Mouse (Mus musculus): ENCODE data around the gene Zdhhc4.

Zdhhc4 gene

DNA sequence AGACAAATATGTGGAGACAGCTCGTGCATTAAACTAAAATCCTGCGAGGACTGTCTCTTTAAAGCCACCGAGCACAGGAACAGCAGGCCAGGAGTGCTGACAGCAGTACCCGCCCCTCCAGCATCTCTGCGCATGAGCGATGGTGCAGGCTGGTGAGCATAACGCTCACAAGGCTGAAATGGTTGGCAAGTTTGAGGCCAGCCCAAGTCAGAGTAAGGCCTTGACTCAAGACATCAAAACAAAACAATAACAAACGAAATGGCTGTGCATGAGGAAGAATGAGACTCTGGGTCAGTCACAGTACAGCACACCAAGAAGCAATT, 11.8 kb downstream of the Zdhhc4 start:
- no peak for DNase-seq

DNA sequence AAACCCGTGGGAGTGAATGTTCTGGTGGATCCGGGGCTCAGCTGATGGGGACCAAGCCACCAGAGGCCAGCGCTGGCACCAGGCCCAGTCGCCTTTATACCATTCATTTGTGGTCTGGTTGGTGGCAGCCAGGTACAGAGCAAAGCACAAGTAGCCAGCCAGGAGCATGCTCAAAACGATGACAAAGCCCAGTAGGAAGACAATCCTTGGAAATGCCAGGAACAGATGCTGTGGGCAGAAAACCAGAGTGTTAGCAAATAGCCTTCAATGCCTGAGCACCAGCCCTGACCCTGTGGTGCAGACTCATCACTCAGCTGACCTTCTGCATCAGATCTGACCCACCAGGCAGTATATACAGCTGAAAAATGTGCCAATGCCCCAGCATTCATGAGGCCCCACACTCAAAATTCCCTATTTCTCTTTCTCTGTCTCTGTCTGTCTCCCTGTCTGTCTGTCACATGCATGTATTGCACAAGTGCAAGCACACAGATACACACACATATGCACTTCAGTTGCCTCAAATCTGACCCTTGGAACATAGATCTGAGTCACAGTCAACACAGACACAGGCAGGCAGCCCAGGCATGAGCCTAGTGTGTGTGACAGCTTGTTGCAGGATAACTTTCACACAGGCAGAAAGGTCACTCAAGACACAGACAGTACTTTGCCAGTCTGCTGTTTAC, 12.3 kb downstream of the Zdhhc4 start:
- no peak for DNase-seq

DNA sequence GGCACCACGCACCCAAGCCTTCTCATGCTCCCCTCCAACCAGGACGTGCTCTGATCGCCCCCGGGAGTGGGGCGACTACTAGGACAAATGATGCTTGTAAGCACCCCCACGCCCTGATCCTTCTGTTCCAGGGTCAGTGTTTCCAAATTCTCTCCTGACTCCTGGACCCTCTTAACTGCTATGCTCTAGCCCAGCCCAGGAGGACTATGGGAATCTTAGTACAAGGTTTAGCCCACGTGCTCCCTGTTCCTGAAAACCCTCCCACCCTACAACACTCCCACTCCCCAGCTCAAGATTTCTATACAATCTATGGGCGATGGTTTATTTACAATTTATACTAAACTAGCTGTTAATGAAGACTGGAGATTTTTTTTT, 13.6 kb downstream of the Zdhhc4 start:
- DNase-seq, result no peak

DNA sequence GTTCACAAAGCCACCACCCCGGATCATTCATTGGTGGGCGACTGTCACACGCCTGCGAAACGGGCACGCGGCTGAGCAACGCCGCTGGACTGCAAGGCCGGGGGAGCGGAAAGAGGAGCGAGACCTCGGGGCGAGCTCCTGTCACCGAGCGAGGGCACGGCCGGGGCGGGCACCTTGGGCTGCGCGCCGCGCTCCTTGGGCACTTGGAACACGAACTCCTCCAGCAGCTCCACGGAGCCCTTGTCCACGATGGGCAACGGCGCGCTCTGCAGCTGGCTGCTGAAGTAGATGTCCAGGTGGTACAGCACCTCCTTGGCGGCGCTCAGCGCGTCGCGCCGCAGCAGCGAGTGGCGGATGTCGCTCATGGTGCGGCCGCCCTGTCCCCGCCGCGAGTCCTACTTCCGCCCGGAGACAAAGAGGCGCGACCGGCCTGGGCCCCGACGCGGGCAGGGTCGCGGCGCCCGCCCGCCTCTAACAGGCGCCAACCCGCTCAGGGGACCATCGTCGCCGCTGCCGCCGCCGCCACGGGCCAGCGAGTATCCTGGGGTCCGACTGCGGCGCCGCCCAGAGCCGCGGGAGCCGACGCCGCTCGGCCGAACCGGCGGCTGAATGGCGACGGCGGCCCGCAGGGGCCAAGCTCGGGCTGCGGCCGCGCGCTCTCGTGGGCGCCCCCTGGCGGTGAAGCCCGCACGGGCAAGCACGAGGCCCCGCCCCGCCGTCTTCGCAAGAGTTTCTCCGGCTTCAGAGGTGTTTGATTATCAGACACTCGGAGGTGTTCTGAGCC, 14.1 kb downstream of the Zdhhc4 start, which contains the start of gene E130309D02Rik:
Gene E130309D02Rik (minus strand): TSS at position 631 of the 784 bp plus-strand sequence.
- DNase-seq, result peak; percentile 96

GRCm38 (mm10) chr5:143314183-143314729, 14.8 kb downstream of the Zdhhc4 start:
- no peak for DNase-seq

GRCm38 (mm10) chr5:143311886-143312285, 17.2 kb downstream of the Zdhhc4 start:
- DNase-seq, result peak; percentile 86

- DNase-seq, result no peak
Observed at GRCm38 (mm10) chr5:143309916-143310315, 19.1 kb downstream of the Zdhhc4 start.

GRCm38 (mm10) chr5:143308825-143309224, 20.2 kb downstream of the Zdhhc4 start:
- DNase-seq, result no peak

DNA sequence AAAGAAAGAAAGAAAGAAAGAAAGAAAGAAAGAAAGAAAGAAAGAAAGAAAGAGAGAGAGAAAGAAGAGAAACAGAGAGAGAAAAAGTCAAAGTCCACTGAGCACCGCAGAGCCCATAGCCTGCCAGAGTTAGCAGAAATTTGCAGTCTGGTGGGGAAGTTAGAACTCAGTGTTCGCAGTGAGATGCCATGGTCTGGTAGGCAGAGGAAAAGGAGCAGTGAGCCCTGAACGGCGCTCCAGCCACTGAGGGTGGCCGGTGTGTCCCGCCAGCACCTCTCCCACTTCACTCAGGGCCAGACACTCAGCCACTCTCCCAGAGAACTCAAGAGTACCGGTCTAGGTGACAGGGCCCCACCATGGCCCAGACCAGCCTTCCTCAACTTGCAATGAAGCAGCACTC, 24.8 kb downstream of the Zdhhc4 start:
- DNase-seq, result no peak

DNA sequence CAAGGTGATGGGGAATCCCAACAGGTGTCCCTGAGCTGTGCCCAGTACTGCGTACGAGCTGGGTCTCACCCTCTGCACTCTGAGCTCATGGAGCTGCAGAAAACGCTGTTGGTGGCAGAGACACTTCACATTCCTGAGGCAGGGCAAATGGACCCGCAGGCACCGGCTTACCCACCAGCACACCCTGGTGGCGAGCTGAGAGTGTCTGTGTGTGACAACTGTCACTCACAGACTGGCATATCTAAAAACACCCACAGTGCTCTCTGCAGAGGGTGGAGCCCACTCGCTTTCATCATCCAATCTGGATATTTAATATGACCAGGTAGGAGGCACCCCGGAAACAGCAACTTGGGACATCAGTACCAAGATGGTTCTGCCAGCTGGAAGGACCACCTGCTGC, 27.8 kb downstream of the Zdhhc4 start:
- no peak for DNase-seq

DNA sequence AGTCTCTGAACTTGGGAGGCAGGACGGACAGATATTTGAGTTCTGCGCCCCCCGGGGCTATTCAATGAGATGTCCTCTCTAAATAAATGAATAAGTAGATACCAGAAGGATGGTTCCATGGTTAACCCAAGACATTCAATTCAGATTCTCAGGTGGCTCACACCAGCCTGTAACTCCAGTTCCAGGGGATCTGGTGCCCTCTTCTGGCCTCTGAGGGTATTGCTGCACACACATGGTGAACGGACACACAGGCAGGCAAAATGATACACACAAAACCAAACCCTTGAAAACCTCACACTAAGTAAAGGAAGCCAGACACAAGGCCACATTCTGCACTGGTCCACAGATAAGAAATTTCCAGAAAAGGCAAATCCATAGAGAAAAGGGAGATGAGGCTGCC, 29.4 kb downstream of the Zdhhc4 start:
- DNase-seq, result peak; percentile 75

GRCm38 (mm10) chr5:143298391-143298790, 30.7 kb downstream of the Zdhhc4 start:
- no peak for DNase-seq

DNA sequence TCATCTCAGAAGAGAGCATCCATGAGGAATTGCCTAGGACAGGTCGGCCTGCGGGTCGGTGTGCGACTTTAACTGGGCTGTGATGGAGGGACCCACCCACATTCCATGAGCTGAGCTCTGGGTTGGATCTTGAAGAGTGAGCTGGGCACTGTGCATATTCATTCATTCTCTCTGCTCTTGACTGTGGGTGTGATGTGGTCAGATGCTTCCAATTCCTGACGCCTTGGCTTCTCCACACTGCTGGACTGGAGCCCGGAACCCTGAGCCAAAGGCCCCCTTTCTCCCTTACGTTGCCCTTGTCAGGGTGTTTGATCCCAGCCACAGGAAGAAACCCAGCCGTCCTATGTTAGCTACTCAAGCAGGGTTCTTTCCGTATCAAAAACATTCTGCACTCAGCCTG, 31.1 kb downstream of the Zdhhc4 start:
- no peak for DNase-seq

DNA sequence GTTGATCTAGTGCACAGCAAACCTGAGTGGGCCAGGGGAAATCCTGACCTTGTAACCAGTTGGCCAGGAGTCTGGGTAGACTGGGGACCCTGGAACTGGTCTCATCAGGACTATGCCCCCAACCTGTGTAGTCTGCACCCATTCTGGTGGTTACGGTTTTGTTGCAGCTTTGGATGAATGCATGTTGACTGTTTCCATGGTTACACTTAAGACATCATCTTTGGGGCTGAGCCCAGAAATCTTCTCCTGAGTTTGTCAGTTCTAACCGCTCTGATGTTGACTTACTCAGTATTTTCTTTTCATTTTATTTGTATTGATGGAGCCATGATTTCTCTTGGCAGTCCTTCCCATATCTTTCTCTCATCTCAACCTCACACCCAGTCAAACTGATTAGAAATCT, 33.7 kb downstream of the Zdhhc4 start:
- DNase-seq, result no peak

DNA sequence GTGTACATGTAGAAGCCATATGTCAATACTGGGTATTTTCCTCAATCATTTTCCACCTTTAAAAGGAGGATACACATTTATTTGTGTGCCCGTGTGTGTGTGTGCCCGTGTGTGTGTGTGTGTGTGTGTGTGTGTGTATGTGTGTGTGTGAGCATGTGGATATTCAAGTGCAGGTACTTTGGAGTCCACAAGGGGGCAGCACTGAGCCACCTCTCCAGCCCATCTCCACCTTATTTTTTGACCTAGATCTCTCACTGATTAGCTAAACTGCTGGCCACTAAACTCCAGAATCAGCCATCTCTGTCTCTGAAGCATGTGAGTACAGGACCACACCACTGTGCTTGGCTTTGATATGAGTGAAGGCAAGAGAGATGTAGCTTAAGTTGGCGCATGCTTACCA, 34.2 kb downstream of the Zdhhc4 start:
- DNase-seq, result no peak

- DNase-seq, result peak; percentile 46
Observed at GRCm38 (mm10) chr5:143293404-143293803, 35.7 kb downstream of the Zdhhc4 start, which contains the start of gene Zfp853. Zfp853 (minus strand) TSS chr5:143293623.

GRCm38 (mm10) chr5:143292879-143293278, 36.2 kb downstream of the Zdhhc4 start:
- DNase-seq, result no peak

GRCm38 (mm10) chr5:143289299-143289698, 39.8 kb downstream of the Zdhhc4 start:
- no peak for DNase-seq

DNA sequence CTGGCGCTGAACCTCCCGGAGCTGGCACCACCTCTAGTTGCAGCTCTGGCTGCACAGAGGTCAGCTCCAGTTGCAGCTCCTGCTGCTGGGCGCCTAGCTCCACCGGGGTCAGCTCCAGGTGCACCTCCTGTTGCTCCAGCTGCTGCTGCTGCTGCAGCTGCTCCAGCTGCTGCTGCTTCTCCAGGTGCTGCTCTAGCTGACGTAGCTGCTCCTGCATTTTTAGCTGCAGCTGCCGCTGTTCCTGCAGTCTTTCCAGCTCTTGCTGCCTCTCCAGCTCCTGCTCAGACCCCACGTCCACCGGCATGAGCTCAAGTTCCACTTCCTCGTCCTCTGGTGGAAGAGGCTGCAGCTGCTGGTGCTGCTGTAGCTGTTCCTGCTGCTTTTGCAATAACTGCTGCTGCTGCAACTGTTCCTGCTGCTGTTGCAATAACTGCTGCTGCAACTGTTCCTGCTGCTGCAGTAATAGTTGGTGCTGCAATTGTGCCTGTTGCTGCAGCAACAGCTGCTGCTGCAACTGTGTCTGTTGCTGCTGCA, 40.6 kb downstream of the Zdhhc4 start:
- no peak for DNase-seq

- no peak for DNase-seq
Observed at GRCm38 (mm10) chr5:143287774-143288328, 41.2 kb downstream of the Zdhhc4 start.

GRCm38 (mm10) chr5:143284762-143285161, 44.3 kb downstream of the Zdhhc4 start:
- no peak for DNase-seq

DNA sequence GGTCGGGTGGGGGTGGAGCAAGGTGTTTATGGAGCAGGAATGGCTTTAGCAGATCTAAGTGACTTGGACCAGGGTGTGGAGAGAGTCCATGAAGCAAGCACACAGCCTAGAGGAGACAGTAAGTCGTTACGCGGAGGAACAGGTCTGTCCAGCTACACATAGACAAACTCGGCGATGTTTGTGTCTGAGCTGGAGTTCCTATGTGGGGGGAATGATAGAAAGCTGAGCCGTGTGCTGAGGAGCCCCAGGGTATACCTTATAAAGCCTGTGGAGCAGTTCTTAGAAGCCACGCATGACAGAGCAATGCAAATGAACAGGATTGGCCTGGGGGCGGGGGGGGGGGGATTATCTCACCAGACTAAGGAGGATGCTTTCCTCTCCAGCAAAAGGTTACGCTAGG, 49.8 kb downstream of the Zdhhc4 start:
- DNase-seq, result no peak

GRCm38 (mm10) chr5:143275761-143276160, 53.3 kb downstream of the Zdhhc4 start:
- no peak for DNase-seq

Data from right cerebral cortex, postnatal 4 days (tissue).